Mouse (Mus musculus): ENCODE results near the gene Cox8c.

- no peak for TF ChIP-seq CTCF (conservative IDR thresholded peaks at IDR 0.05; ENCODE audit: insufficient read depth, insufficient read length, low read depth, low read length)
- TF ChIP-seq POLR2A (IDR thresholded peaks at IDR 0.05; ENCODE audit: low read depth, low read length), result no peak
Observed at GRCm38 (mm10) chr12:102878901-102879300, 20.2 kb upstream of the Cox8c start.

Data from kidney, adult 2 months (tissue).